Mouse (Mus musculus) heart, embryonic 14.5 days (tissue): ENCODE results near the gene Fam149b. TPM values are rescaled to one million over a fixed set of nuclear protein-coding genes. Genes with fewer than 3 reads are reported as not detected.

Experiments
- ATAC-seq: fragments of 200-750 bp; cut with Nextera tagmentation; 2 replicates; pipeline ENCODE4 v1.8.0; 2017; ENCODE audit warnings: low read depth, moderate TSS enrichment; ENCODE audit not compliant: insufficient number of reproducible peaks, insufficient read depth, low FRiP score
- H3K27ac ChIP-seq, 2 experiments: fragments of 200-500 bp in 1 of 2; fragments of 300-500 bp in 1 of 2; sonication (generic) in 1 of 2; replicated peaks in 1 of 2; 2 replicates each; pipeline ENCODE4 v1.5.1; 2012 to 2014; ENCODE audit warnings: low read depth in 2 of 2, low read length in 2 of 2, control low read depth in 1 of 2, mild to moderate bottlenecking in 1 of 2, mixed read lengths in 1 of 2; ENCODE audit not compliant: control insufficient read depth in 1 of 2, insufficient read depth in 1 of 2
- H3K27me3 ChIP-seq: fragments of 300-500 bp; sonication (generic); 2 replicates; pipeline ENCODE4 v1.6.1; 2014; ENCODE audit warnings: mild to moderate bottlenecking, low read length, control low read depth; ENCODE audit not compliant: control insufficient read depth, insufficient read depth
- H3K36me3 ChIP-seq: fragments of 300-500 bp; sonication (generic); 2 replicates; pipeline ENCODE4 v1.6.1; 2014; ENCODE audit warnings: mild to moderate bottlenecking, control low read depth, low read length, mixed read lengths; ENCODE audit not compliant: control insufficient read depth, insufficient read depth
- H3K4me1 ChIP-seq, 2 experiments: fragments of 200-500 bp in 1 of 2; fragments of 300-500 bp in 1 of 2; sonication (generic) in 1 of 2; 2 replicates each; pipeline ENCODE4 v1.6.1; 2012 to 2014; ENCODE audit warnings: low read length in 2 of 2, control low read depth in 1 of 2, mixed read lengths in 1 of 2; ENCODE audit not compliant: control insufficient read depth in 2 of 2, insufficient read depth in 2 of 2
- H3K4me2 ChIP-seq: fragments of 300-500 bp; sonication (generic); 2 replicates; pipeline ENCODE4 v1.6.1; 2014; ENCODE audit warnings: mild to moderate bottlenecking, low read length
- H3K4me3 ChIP-seq, 2 experiments: fragments of 200-500 bp in 1 of 2; fragments of 300-500 bp in 1 of 2; sonication (generic) in 1 of 2; 2 replicates each; pipeline ENCODE4 v1.5.1; 2012 to 2014; ENCODE audit warnings: low read length in 2 of 2, mild to moderate bottlenecking in 2 of 2, control low read depth in 1 of 2, low read depth in 1 of 2, moderate library complexity in 1 of 2; ENCODE audit not compliant: control insufficient read depth in 1 of 2, insufficient read depth in 1 of 2
- H3K9ac ChIP-seq: fragments of 300-500 bp; sonication (generic); 2 replicates; pipeline ENCODE4 v1.6.1; 2014; ENCODE audit warnings: mild to moderate bottlenecking, low read length
- H3K9me3 ChIP-seq: fragments of 300-500 bp; sonication (generic); 2 replicates; pipeline ENCODE4 v1.6.1; 2016; ENCODE audit warnings: low read length, control low read depth; ENCODE audit not compliant: control insufficient read depth
- WGBS: fragments of 180-500 bp; shearing (Covaris S2); extraction: QIAGEN DNeasy Blood & Tissue Kit; methylation state at CpG from one replicate; pipeline ENCODE4 v1.1.7; 2014; 5-methylcytosine and 5-hydroxymethylcytosine counted together
- polyA plus RNA-seq: library from polyadenylated mRNA; unstranded; fragments of >200 nt; fragmentation: Nextera tagmentation; extraction: Ambion mirVana; gene quantifications from 2 replicates; pipeline ENCODE4 v1.2.1, GENCODE M21; 2014

Fam149b gene
- polyA plus RNA-seq, 1 experiment from 2014 or later, result 29.7 TPM

DNA sequence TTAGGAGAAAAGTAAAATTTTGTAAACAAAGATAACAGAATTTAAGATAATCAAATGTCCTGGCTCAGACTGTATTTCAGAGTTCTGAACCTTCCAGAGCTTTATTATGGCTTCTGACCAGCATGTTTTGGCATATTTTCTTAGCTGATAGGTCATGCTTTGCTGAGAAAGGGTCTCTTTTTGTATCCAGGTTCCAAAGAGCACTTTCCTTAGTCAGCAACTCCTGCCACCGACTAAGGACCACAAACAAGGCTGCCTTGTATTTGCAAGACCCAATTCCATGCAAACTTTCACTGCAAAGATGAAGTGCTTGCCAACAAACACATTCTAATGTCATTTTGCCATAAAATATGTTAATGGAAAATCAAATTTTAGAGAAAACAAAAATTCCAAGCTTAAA is 81.9 kb downstream of the Fam149b start:
- 62% methylated on average over 1 of the region's 1 CpGs for WGBS
- Histone ChIP-seq H3K27me3 (no peaks in the 10 kb centered on the region), H3K4me1 (no peaks in the 10 kb centered on the region), H3K4me3 (no peak overlapping the region), H3K27ac (no peak overlapping the region), H3K4me2 (no peak overlapping the region), H3K9me3 (peaks cover 4% of the 10 kb centered on the region; the same call in 1 of the 2 replicates), H3K9ac (no peak overlapping the region), H3K36me3 (no peaks in the 10 kb centered on the region)
- ATAC-seq, result no peak

DNA sequence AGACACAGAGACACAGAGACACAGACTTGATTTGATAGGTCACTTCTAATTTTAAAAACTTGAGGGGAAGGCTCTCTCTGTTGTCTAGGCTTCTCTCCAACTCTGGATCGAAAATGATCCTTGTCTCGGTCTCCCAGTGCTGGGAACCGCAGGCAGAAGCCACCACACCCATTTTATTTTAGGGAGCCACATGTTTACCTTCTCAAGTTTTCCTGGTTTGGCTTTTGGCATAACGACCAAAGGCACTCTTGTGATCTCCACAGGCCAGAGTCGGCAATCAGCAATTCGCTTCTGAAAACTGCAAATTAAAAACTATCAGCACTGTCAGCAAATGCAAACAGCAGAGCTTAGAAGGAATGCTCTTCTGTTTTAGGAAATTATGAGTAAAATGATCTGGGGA is 83.8 kb downstream of the Fam149b start:
- ATAC-seq, result no peak
- Histone ChIP-seq H3K27me3 (no peaks in the 10 kb centered on the region), H3K9me3 (peaks cover 4% of the 10 kb centered on the region; the same call in 1 of the 2 replicates), H3K4me3 (no peak overlapping the region), H3K36me3 (no peaks in the 10 kb centered on the region), H3K27ac (no peak overlapping the region), H3K9ac (no peak overlapping the region), H3K4me2 (no peak overlapping the region), H3K4me1 (no peaks in the 10 kb centered on the region)
- WGBS, result 74% methylated on average over 6 of the region's 6 CpGs

- Histone ChIP-seq H3K4me3 (no peak overlapping the region), H3K27ac (no peak overlapping the region), H3K4me1 (no peaks in the 10 kb centered on the region), H3K27me3 (no peaks in the 10 kb centered on the region), H3K9me3 (peaks cover 4% of the 10 kb centered on the region; the same call in 1 of the 2 replicates), H3K4me2 (no peak overlapping the region), H3K36me3 (no peaks in the 10 kb centered on the region), H3K9ac (no peak overlapping the region)
- WGBS, result 85% methylated on average over 4 of the region's 4 CpGs
- ATAC-seq, result no peak
Observed at GRCm38 (mm10) chr14:20432420-20432819, 84.5 kb downstream of the Fam149b start.

Other genes with a start within 250 kb of the Fam149b start
- 11.8 and 12.4 TPM in 2 replicates for gene Saysd1, start 209.6 kb upstream of the Fam149b start, polyA plus RNA-seq
- 1.8 and 1.9 TPM in 2 replicates for gene Kcnk5, start 166.4 kb upstream of the Fam149b start, polyA plus RNA-seq
- not detected in 2 replicates for gene Kcnk16, start 79.0 kb upstream of the Fam149b start, polyA plus RNA-seq
- gene Nudt13, start 53.5 kb upstream of the Fam149b start, polyA plus RNA-seq, result 10.5 and 13.8 TPM in 2 replicates
- 35.0 and 36.4 TPM in 2 replicates for gene Ecd, start within 50 bp of the Fam149b start, polyA plus RNA-seq
- 74.2 and 87.6 TPM in 2 replicates for gene Dnajc9, start 40.7 kb downstream of the Fam149b start, polyA plus RNA-seq
- gene Mrps16, start 45.5 kb downstream of the Fam149b start, polyA plus RNA-seq, result 104 and 106 TPM in 2 replicates
- 0.18 and 0.63 TPM in 2 replicates for gene Cfap70, start 104.1 kb downstream of the Fam149b start, polyA plus RNA-seq
- 48.1 and 48.6 TPM in 2 replicates for gene Anxa7, start 132.0 kb downstream of the Fam149b start, polyA plus RNA-seq
- gene Mss51, start 148.7 kb downstream of the Fam149b start, polyA plus RNA-seq, result 0.67 and 0.88 TPM in 2 replicates
- gene Ppp3cb, start 198.4 kb downstream of the Fam149b start, polyA plus RNA-seq, result 44.2 and 46.2 TPM in 2 replicates